Mouse (Mus musculus): ENCODE measurements around the gene Tdrd6. TPM values are rescaled to one million over a fixed set of nuclear protein-coding genes. Genes with fewer than 3 reads are reported as not detected.

Tdrd6 gene
- total RNA-seq (2021), result not detected in 2 replicates
- long read RNA-seq, result 0 reads

GRCm38 (mm10) chr17:43629496-43630426 is at the start of gene Tdrd6:
Gene Tdrd6, minus strand, starts transcription at chr17:43630299.
- peak; percentile 5 for DNase-seq

- no peak for DNase-seq
Measured at GRCm38 (mm10) chr17:43677317-43677716, 47.2 kb upstream of the Tdrd6 start.

DNA sequence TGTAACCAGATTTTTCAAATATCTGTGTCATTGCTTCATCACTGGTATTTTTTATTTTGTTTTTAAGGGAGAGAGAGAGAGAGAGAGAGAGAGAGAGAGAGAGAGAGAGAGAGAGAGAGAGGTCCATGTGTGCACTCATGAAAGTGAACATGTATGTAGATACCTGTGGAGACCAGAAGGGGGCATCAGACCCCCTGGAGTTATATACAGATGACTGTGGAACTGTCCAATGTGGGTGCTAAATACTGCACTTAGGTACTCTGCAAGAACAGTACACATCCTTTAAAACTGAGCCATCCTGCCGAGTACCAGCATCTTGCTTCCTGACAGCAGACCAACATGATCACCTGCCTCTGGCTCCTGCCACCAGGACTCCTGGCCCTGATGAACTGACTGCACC is 46.1 kb upstream of the Tdrd6 start:
- DNase-seq, result no peak

DNA sequence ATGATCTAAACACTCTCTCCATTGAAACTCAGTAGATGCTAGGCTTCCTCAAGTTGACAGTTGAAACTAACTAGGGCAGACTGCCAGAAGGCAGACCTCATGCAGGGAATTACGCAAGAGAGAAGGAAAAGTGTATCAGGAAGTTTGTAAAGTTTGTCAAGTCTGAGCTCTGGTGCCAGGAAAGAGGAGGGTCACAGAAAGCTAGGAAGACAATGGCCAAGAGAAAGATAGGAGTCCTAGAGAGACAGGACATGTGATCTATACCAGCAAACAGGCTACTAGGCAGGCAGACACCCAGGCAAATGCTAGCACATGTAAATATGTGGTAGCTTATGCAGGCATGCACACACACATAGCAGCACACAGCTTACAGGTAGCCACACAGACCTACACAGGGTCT is 45.1 kb upstream of the Tdrd6 start:
- no peak for DNase-seq

DNA sequence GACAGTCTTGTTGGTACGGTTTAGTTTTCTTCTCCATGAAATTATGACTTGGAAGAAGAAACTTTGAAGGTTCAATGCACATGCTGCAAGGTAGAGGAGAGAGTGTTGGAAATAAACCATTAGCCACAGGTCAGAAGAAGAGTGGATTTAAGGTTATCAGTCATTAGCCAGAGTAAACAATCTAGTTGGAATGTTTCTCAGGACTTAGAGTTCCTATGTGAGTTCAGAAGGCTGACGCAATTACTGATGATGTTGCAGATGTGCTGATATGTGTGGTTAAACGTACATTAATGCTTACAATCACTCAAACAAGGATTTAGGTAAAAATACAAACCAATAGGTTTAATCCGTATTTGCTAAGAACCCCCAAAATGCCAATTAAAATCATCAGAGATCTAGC is 41.8 kb upstream of the Tdrd6 start:
- DNase-seq, result no peak

- peak; percentile 17 for DNase-seq
Measured at GRCm38 (mm10) chr17:43669145-43669695, 39.1 kb upstream of the Tdrd6 start.

DNA sequence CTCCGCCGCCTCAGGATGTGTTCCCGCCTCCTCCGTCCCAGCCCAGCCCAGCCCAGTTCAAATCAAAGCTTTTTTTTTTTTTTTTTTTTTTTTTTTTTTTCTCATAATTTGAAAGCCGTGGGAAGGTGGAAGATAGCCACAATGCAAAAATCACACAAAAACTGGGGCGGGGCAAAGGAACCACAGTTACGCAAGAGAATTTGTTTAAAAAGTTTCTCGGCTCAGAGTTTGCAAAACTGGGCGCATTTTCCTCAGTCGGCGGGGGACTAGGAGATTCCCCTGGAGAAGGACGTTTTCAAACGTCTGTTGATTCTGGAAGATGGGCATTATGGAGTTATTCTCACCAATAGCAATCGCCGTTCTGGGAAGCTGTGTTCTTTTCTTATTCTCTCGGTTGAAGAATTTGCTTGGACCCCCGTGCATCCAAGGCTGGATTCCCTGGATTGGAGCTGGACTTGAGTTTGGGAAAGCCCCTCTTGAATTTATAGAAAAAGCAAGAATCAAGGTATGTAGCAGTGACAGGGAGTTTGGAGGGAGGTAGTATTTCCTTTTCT is 37.3 kb upstream of the Tdrd6 start, which contains the start of gene Cyp39a1:
Cyp39a1 (plus strand) TSS at position 136 of the 554 bp plus-strand sequence.
- DNase-seq, result no peak

DNA sequence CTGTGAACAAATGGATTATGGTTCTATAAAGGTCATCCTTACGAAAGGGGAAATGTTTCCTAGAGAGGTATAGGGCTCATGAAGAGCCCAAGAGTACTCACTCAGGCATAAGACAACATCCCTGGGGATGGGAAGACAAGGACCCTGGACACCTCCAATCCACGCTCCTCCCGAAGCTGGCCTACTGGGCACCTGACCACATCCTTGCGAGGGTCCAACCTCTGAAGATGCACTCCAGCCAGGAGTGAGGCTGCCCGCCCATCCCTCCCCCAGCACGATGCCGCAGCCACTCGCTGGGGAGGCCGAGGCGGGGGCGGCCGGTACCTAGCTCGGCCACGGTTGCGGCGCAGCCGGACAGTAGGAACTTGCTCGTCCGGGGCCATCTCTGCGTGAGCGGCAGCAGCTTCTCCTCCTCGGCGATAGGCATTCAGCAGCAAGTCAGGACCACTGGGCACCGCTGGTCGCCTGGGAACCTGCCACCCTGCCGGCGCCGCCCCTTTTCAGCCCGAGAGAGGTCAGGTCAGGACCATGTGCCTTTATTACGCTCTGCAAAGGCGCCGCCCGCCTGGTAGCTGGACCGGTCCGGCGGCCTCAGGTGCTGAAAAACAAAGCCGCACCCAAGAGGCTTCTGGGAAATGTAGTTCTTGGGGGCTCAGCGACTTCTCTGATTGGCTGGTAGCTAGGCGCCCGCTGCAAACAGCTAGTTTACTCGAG is 36.6 kb upstream of the Tdrd6 start, which contains the start of gene Slc25a27:
Slc25a27 (minus strand) TSS at position 639 of the 714 bp plus-strand sequence.
- DNase-seq, result peak; percentile 81

DNA sequence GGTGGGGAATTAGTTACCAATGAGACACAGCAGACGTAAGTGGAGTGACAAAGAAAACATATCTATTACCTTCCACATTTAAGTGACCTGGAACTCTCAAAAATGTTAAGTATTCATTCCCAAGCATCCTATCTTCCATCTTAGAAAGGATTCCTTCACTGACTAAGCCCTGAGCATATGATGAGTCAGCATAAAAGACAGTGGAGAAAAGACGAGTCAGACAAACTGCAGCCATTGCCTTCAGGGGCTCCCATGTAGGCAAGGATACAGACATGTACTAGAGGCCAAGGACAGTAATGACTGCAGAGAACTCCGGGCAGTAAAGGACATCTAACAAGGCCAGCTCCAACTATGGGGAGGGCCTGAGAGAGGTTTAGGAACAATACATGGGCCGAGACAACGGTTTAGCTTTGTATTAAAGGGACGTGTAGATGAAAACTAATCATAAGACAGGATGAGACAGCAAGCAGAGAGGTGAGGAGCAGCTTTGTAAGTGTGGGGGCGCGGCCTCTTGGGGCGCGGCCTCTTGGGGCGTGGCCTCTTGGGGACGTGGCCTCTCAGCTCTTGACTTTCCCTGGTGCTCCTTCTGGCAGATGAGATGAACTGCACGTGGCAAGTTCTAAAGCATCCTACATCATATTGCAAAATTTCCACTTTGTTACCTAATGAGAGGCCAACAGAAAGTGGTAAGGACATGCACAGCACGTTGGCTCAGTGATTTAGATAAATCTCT is 21.4 kb upstream of the Tdrd6 start:
- no peak for DNase-seq

- no peak for DNase-seq
Measured at GRCm38 (mm10) chr17:43649641-43650436, 19.7 kb upstream of the Tdrd6 start.

GRCm38 (mm10) chr17:43646925-43647324 is 16.8 kb upstream of the Tdrd6 start:
- no peak for DNase-seq

DNA sequence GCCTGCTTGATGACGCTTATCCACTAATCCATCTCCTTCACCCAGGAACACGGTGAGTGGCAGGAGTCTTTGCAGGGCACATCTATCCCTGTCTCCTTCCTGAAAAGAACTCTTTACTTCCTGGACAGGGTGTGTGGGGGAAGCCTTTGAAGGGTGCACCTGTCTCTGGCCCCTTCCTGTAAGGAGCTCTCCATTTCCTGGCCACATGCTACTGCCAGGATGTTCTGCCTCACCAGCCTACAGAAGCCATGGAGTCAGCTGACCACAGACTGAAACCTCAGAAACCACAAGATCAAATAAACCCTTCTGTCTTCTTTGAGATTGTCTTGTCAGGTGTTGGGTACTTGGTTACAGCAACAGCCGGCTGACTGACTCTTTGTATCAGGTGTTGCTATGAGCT is 15.0 kb upstream of the Tdrd6 start:
- no peak for DNase-seq

- DNase-seq, result no peak
Measured at GRCm38 (mm10) chr17:43644375-43644774, 14.3 kb upstream of the Tdrd6 start.

- no peak for DNase-seq
Measured at GRCm38 (mm10) chr17:43643191-43643590, 13.1 kb upstream of the Tdrd6 start.

DNA sequence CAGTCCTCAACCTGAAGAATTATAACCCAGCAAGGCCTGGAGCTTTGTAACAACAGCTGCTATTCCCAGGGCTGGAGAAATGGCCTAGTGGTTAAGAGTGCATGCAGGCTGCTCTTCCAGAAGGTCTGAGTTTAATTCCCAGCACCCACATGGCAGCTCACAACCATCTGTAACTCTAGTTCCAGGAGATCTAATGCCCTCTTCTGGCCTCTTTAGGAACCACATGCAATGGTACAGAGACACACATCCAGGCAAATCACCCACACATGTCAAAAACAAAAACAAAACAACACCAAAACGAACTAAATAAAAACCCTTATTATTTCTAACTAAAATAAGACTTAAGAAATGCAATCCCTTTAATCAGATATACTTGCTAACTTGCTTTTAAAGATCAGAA is 10.7 kb upstream of the Tdrd6 start:
- DNase-seq, result no peak

DNA sequence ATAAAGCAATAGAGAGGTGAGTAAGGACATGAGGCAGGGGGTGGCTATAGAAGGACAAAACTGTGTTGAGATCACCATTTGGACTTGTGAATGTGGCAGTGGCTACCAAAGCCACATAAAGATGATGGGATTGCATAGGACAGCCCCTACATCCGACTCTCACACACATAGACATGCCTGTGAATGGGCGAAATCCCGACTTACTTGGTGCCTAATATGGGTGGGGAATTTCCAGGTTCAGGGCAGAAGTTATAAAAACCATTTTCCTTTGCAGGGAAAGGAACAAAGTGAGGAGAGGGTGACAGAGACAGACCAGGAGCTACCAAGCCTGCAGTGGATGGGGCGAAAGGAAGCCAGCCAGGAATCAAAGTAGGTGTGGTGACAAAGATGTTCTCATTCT is 7.0 kb upstream of the Tdrd6 start:
- DNase-seq, result no peak

- DNase-seq, result no peak
Measured at GRCm38 (mm10) chr17:43630427-43630760, 295 bp upstream of the Tdrd6 start.

GRCm38 (mm10) chr17:43629026-43629495 is 1.0 kb downstream of the Tdrd6 start:
- no peak for DNase-seq

DNA sequence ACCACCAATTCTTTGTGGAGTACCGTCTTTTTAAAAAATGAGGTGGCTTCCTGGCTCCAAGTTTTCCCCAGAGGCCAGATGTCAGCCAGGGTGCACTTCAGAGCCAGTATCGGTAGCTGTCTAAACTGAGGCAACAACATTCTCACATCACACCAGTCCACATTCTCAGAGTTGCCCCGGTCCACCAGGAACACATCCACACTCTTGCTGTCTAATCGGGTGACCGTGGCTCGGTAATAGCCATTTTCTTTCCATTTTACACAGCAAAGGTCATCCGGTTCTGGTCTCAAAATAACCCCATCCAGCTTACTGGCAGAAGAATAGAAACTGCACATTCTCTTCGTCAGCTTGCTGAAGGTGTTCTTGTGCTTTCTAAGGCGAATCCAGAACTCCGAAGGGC is 1.9 kb downstream of the Tdrd6 start:
- no peak for DNase-seq

DNA sequence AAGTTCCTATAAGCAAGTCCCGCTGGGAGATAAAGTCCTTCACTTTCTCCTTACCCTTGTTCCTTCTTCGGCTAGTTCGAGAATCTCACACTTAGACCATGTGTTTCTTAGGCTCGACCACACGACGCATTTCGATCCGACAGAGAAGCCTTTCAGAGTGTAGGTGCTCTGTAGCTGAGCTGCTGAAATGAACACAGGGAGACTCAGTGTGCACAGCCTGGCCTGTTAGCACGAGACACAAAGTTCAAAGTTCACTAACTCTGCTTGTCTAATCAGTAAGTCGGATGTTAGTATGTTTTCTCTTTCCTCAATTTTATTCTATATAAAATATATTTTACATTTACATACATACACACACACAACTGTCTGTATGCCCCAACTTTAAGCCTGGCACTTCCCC is 8.0 kb downstream of the Tdrd6 start:
- no peak for DNase-seq

DNA sequence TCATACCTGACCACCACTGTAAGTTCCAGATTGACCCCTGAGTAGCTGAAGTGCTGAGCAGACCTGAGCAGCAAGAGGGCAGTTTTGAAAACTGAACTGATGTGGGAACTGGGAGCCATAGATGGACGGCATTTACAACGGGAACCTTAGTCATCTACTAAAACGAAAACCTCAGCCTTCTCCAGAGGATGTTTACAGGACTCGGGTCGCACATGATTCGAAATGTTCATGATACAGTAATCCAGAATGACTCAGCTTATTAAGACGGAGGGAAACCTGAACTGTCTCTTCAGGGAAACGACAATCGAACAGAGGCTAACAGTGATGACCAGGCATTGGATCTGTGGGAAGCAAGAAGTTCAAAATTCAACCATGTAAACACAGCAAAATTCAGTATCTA is 10.9 kb downstream of the Tdrd6 start:
- no peak for DNase-seq
